Mouse (Mus musculus) lung, embryonic 14.5 days (tissue): ENCODE results near the gene Egfl7. TPM values are rescaled to one million over a fixed set of nuclear protein-coding genes. Genes with fewer than 3 reads are reported as not detected.

ENCODE experiments used
- ATAC-seq: fragments of 200-750 bp; cut with Nextera tagmentation; 2 replicates; pipeline ENCODE4 v1.8.0; 2017; ENCODE audit warnings: mild to moderate bottlenecking, moderate TSS enrichment, moderate library complexity; ENCODE audit not compliant: insufficient read depth
- DNase-seq: peaks from one replicate; pipeline ENCODE4 v3.0.0-alpha.2; 2015
- H3K27ac ChIP-seq: fragments of 300-500 bp; sonication (generic); 2 replicates; pipeline ENCODE4 v1.5.1; 2014; ENCODE audit warnings: low read depth, mild to moderate bottlenecking, moderate library complexity
- H3K27me3 ChIP-seq: fragments of 300-500 bp; sonication (generic); 2 replicates; pipeline ENCODE4 v1.6.1; 2014; ENCODE audit warnings: low read length, control low read depth; ENCODE audit not compliant: insufficient read depth
- H3K36me3 ChIP-seq: fragments of 300-500 bp; sonication (generic); 2 replicates; pipeline ENCODE4 v1.6.1; 2014; ENCODE audit warnings: control low read depth; ENCODE audit not compliant: insufficient read depth
- H3K4me1 ChIP-seq: fragments of 300-500 bp; sonication (generic); 2 replicates; pipeline ENCODE4 v1.6.1; 2014; ENCODE audit warnings: antibody characterized with exemption, control low read depth; ENCODE audit not compliant: insufficient read depth
- H3K4me2 ChIP-seq: fragments of 300-500 bp; sonication (generic); 2 replicates; pipeline ENCODE4 v1.6.1; 2014; ENCODE audit warnings: mild to moderate bottlenecking
- H3K4me3 ChIP-seq: fragments of 300-500 bp; sonication (generic); 2 replicates; pipeline ENCODE4 v1.5.1; 2014; ENCODE audit warnings: low read depth, low read length
- H3K9ac ChIP-seq: fragments of 300-500 bp; sonication (generic); 2 replicates; pipeline ENCODE4 v1.6.1; 2014
- H3K9me3 ChIP-seq: fragments of 300-500 bp; sonication (generic); 2 replicates; pipeline ENCODE4 v1.6.1; 2016; ENCODE audit warnings: low read depth, low read length, control low read depth
- CTCF ChIP-seq: IDR thresholded peaks from 2 replicates; pipeline ENCODE4 v1.5.1; 2016; ENCODE audit warnings: antibody characterized with exemption, low read depth
- WGBS: fragments of 180-500 bp; shearing (Covaris S2); extraction: QIAGEN DNeasy Blood & Tissue Kit; methylation state at CpG from one replicate; pipeline ENCODE4 v1.1.7; 2014; 5-methylcytosine and 5-hydroxymethylcytosine counted together
- polyA plus RNA-seq: library from polyadenylated mRNA; unstranded; fragments of >200 nt; fragmentation: Nextera tagmentation; extraction: Ambion mirVana; gene quantifications from 2 replicates; pipeline ENCODE4 v1.2.1, GENCODE M21; 2014

Egfl7 gene
- polyA plus RNA-seq, 1 experiment from 2014 or later = 311 TPM

DNA sequence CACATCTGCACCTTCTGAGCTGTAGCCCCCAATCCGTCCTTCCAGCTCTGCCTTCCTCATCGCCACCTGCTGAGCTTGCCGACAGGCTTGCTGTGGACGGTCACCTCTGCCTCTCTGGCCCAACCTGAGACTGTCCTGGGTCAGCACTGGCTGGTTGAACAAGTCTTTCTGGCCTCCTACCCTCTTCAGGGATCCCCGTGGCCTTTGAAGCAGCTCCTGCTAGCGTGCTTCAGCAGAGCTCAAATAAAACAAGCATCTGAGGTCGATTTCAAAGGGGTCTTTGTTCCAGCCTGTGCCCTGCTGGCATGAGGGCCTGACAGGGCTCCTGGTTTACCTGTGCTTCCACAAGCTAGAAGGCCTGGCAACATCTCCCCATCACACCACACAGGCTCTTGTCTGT is 39.1 kb upstream of the Egfl7 start:
- H3K9ac ChIP-seq = no peak overlapping the region
- no peak for TF ChIP-seq CTCF

GRCm38 (mm10) chr2:26541258-26541910 is 38.4 kb upstream of the Egfl7 start:
- Histone ChIP-seq H3K27ac (peak overlapping the region; percentile 87), H3K36me3 (no peaks in the 10 kb centered on the region), H3K27me3 (no peaks in the 10 kb centered on the region), H3K4me3 (no peak overlapping the region), H3K4me2 (no peak overlapping the region), H3K4me1 (peaks cover 6% of the 10 kb centered on the region), H3K9me3 (no peaks in the 10 kb centered on the region), H3K9ac (no peak overlapping the region; the same call in 1 of the 2 replicates)
- DNase-seq = peak; percentile 23
- ATAC-seq = peak; percentile 22; the same call in 1 of the 2 replicates
- no peak for TF ChIP-seq CTCF
- WGBS = 36% methylated on average over 9 of the region's 9 CpGs

More for the DNA sequence above, 39.1 kb upstream of the Egfl7 start:
- peaks cover 6% of the 10 kb centered on the region for H3K4me1 ChIP-seq
- H3K4me2 ChIP-seq = no peak overlapping the region
- H3K36me3 ChIP-seq = no peaks in the 10 kb centered on the region
- WGBS = 47% methylated on average over 7 of the region's 7 CpGs
- H3K4me3 ChIP-seq = no peak overlapping the region
- no peaks in the 10 kb centered on the region for H3K9me3 ChIP-seq
- peak; percentile 50 for DNase-seq
- H3K27me3 ChIP-seq = no peaks in the 10 kb centered on the region
- peak; percentile 60 for ATAC-seq
- H3K27ac ChIP-seq = peak overlapping the region; percentile 87

- DNase-seq = peak; percentile 33
- Histone ChIP-seq H3K27me3 (no peaks in the 10 kb centered on the region), H3K9me3 (no peaks in the 10 kb centered on the region), H3K4me1 (peaks cover 6% of the 10 kb centered on the region), H3K27ac (no peak overlapping the region), H3K4me2 (no peak overlapping the region), H3K36me3 (no peaks in the 10 kb centered on the region), H3K9ac (no peak overlapping the region), H3K4me3 (no peak overlapping the region)
- WGBS = 58% methylated on average over 4 of the region's 4 CpGs
- no peak for ATAC-seq
- TF ChIP-seq CTCF = no peak
These were observed 36.7 kb upstream of the Egfl7 start for GRCm38 (mm10) chr2:26543155-26543554.

- H3K9ac ChIP-seq = no peak overlapping the region
- H3K4me2 ChIP-seq = no peak overlapping the region
- peaks cover 6% of the 10 kb centered on the region for H3K4me1 ChIP-seq
- H3K27me3 ChIP-seq = no peaks in the 10 kb centered on the region
- H3K27ac ChIP-seq = no peak overlapping the region
- no peak overlapping the region for H3K4me3 ChIP-seq
- DNase-seq = no peak
- H3K9me3 ChIP-seq = no peaks in the 10 kb centered on the region
- WGBS = 68% methylated on average over 8 of the region's 8 CpGs
- no peak for ATAC-seq
- no peak for TF ChIP-seq CTCF
- no peaks in the 10 kb centered on the region for H3K36me3 ChIP-seq
These were observed 36.0 kb upstream of the Egfl7 start for GRCm38 (mm10) chr2:26543768-26544167.

GRCm38 (mm10) chr2:26544265-26544664 is 35.5 kb upstream of the Egfl7 start:
- Histone ChIP-seq H3K9me3 (no peaks in the 10 kb centered on the region), H3K4me3 (no peak overlapping the region), H3K36me3 (no peaks in the 10 kb centered on the region), H3K27ac (no peak overlapping the region), H3K9ac (no peak overlapping the region), H3K4me2 (no peak overlapping the region), H3K27me3 (no peaks in the 10 kb centered on the region), H3K4me1 (peaks cover 6% of the 10 kb centered on the region)
- no peak for TF ChIP-seq CTCF
- 57% methylated on average over 3 of the region's 3 CpGs for WGBS
- ATAC-seq (no peak), DNase-seq (peak; percentile 54)

GRCm38 (mm10) chr2:26547481-26547880 is 32.3 kb upstream of the Egfl7 start:
- no peaks in the 10 kb centered on the region for H3K9me3 ChIP-seq
- 20% methylated on average over 2 of the region's 2 CpGs for WGBS
- H3K4me1 ChIP-seq = peaks cover 17% of the 10 kb centered on the region
- 0 out of 2 replicates have a peak overlapping the region, but pooled peaks have one; percentile 10 for H3K27ac ChIP-seq
- H3K9ac ChIP-seq = no peak overlapping the region
- H3K36me3 ChIP-seq = no peaks in the 10 kb centered on the region
- H3K4me3 ChIP-seq = no peak overlapping the region
- TF ChIP-seq CTCF = peak; percentile 56
- peak; percentile 53; the same call in 1 of the 2 replicates for ATAC-seq
- H3K4me2 ChIP-seq = no peak overlapping the region
- no peaks in the 10 kb centered on the region for H3K27me3 ChIP-seq
- DNase-seq = peak; percentile 42

GRCm38 (mm10) chr2:26549801-26550200 is 30.0 kb upstream of the Egfl7 start:
- peaks cover 17% of the 10 kb centered on the region for H3K4me1 ChIP-seq
- no peaks in the 10 kb centered on the region for H3K27me3 ChIP-seq
- no peak overlapping the region for H3K9ac ChIP-seq
- WGBS = 55% methylated on average over 10 of the region's 10 CpGs
- no peak overlapping the region for H3K4me2 ChIP-seq
- H3K36me3 ChIP-seq = no peaks in the 10 kb centered on the region
- H3K27ac ChIP-seq = no peak overlapping the region
- no peaks in the 10 kb centered on the region for H3K9me3 ChIP-seq
- no peak for TF ChIP-seq CTCF
- ATAC-seq (no peak), DNase-seq (no peak)
- no peak overlapping the region for H3K4me3 ChIP-seq
